Mouse (Mus musculus) 416B (cell line): ENCODE results near the gene Npy4r.
A peak's percentile ranks its signal among the peaks of the same experiment; 100 is the strongest.

ENCODE experiments used
- DNase-seq: peaks from one replicate; pipeline ENCODE4 v3.0.0; 2011; ENCODE audit warnings: low read depth

Npy4r gene

GRCm38 (mm10) chr14:34119046-34119723 lies 33.1 kb downstream of the Npy4r start:
- no peak for DNase-seq

- DNase-seq, result no peak
Observed at GRCm38 (mm10) chr14:34114311-34114710, 38.0 kb downstream of the Npy4r start.

DNA sequence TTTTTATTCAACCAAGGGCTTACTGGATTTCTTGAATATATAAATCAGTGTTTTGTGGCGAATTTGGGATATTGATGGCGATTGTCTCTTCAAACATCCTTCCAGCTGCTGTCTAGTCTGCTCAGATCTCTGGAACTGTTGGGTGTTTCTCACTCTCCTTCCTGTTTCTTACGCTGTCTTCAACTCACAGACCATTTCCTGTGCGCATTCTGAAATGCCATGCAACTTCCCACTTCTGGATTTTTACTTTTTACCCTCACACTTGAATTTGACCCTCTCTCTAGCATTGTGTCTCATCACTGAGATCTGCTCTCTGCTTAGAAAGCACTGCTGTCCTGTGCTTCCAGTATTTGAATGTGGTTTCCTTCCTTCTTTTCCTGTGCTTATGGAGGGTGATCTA lies 44.7 kb downstream of the Npy4r start:
- peak; percentile 6 for DNase-seq

DNA sequence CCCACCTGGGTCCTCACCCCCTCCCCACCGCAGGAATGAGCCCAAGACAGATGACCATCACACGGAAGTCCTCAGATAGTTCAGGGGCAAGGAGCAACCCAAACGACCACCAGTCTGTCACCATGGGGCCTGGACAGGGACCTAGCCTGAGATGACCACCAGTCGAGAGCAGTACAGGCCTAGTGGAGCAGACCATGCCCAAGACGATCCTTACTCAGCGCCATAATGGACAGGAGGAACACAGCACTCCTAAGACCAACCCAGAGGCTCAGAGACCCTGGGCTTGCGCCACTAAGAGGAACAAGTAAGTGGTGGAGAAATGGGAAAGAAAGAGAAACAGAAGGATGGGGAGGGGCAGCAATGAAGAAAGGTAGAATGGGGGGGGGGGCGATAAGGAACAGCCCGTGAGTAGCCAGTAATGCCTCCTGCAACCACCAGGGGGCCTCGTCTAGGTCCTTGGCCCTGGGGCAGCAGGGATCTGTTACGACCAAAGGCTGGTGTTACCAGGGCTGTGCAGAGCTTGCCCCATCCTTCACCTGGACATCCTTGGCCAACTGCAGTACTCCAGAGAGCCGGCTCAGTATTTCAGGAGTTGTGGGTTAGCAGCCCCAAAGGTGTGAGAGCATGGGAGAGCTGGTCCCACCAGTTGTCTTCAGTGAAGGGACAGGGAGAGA lies 45.8 kb downstream of the Npy4r start:
- peak; percentile 38 for DNase-seq

DNA sequence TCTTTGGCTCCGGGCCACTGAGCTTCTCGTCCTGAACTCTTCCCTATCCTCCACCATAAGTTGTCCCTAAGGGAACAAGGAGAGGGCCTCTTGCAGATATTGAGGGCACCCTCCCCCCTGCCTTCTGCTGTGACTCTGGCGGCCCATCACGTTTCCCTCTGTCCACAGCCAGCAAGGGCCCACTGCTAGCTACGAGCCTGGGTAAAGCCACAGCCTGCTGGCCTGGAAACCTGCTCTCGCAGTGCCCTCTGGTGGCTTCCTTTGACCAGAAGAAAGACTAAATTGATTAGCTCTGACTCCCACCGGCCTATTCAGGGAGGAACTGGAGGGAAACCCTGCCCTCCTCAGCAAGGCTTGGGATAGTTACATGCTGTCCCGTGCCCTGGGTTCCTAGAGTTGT lies 47.4 kb downstream of the Npy4r start:
- DNase-seq, result peak; percentile 63

- DNase-seq, result no peak
Observed at GRCm38 (mm10) chr14:34103855-34104254, 48.4 kb downstream of the Npy4r start.

DNA sequence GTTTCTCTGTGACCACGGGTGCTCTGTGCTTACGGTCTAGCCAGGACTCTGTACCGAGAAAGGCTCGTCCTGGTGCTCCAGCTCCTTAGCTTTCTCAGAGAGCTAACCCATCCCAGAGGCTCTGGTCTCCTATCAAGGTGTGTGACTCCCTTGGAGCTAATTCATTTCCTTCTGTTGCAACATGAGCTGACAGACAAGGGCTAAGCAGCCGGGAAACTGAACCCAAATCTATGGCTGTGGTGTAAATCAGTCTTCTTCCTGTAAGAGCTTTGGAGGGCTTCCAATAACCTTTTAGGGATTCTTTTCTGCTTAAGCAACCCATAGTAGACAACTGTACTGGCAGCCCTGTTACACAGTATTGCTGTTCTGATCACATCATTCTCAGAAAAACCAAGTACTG lies 49.7 kb downstream of the Npy4r start, which contains the start of gene A630023A22Rik:
A630023A22Rik (minus strand) TSS at position 154 of the 400 bp plus-strand sequence.
- no peak for DNase-seq

- DNase-seq, result no peak
Observed at GRCm38 (mm10) chr14:34096161-34096560, 56.1 kb downstream of the Npy4r start.
